Mouse (Mus musculus) intestine, embryonic 15.5 days (tissue): ENCODE data around the gene Lrch1. TPM values are rescaled to one million over a fixed set of nuclear protein-coding genes. Genes with fewer than 3 reads are reported as not detected.
A peak's percentile ranks its signal among the peaks of the same experiment; 100 is the strongest.

Experiments
- ATAC-seq: fragments of 200-750 bp; cut with Nextera tagmentation; 2 replicates; pipeline ENCODE4 v1.8.0; 2017; ENCODE audit warnings: moderate TSS enrichment, moderate library complexity
- H3K27ac ChIP-seq: fragments of 300-500 bp; sonication (generic); 2 replicates; pipeline ENCODE4 v1.5.1; 2015; ENCODE audit warnings: mild to moderate bottlenecking, inconsistent platforms
- H3K27me3 ChIP-seq: fragments of 300-500 bp; sonication (generic); replicated peaks from 2 replicates; pipeline ENCODE4 v1.6.1; 2015; ENCODE audit warnings: inconsistent platforms
- H3K36me3 ChIP-seq: fragments of 300-500 bp; sonication (generic); 2 replicates; pipeline ENCODE4 v1.6.1; 2015; ENCODE audit warnings: inconsistent platforms
- H3K4me1 ChIP-seq: fragments of 300-500 bp; sonication (generic); replicated peaks from 2 replicates; pipeline ENCODE4 v1.6.1; 2015; ENCODE audit warnings: inconsistent platforms
- H3K4me2 ChIP-seq: fragments of 300-500 bp; sonication (generic); replicated peaks from 2 replicates; pipeline ENCODE4 v1.6.1; 2015; ENCODE audit warnings: mild to moderate bottlenecking, inconsistent platforms
- H3K4me3 ChIP-seq: fragments of 300-500 bp; sonication (generic); replicated peaks from 2 replicates; pipeline ENCODE4 v1.5.1; 2015; ENCODE audit warnings: inconsistent platforms
- H3K9ac ChIP-seq: fragments of 300-500 bp; sonication (generic); 2 replicates; pipeline ENCODE4 v1.6.1; 2015; ENCODE audit warnings: inconsistent platforms
- H3K9me3 ChIP-seq: fragments of 300-500 bp; sonication (generic); 2 replicates; pipeline ENCODE4 v1.6.1; 2016; ENCODE audit warnings: inconsistent platforms
- WGBS: fragments of 180-500 bp; shearing (Covaris S2); methylation state at CpG from one replicate; pipeline ENCODE4 v1.1.7; 2015; 5-methylcytosine and 5-hydroxymethylcytosine counted together
- polyA plus RNA-seq: library from polyadenylated mRNA; unstranded; fragments of >200 nt; fragmentation: Nextera tagmentation; extraction: Ambion mirVana; gene quantifications from 2 replicates; pipeline ENCODE4 v1.2.1, GENCODE M21; 2015

Lrch1 gene
- polyA plus RNA-seq, 1 experiment from 2014 or later = 12.5 TPM

- H3K4me1 ChIP-seq = peaks cover 24% of the 10 kb centered on the region
Measured at GRCm38 (mm10) chr14:74945266-74946215, 2.1 kb downstream of the Lrch1 start.

GRCm38 (mm10) chr14:74944128-74944755 is 3.4 kb downstream of the Lrch1 start:
- Histone ChIP-seq H3K27ac (no peak overlapping the region), H3K36me3 (no peaks in the 10 kb centered on the region), H3K9me3 (no peaks in the 10 kb centered on the region), H3K4me2 (no peak overlapping the region), H3K27me3 (no peaks in the 10 kb centered on the region), H3K9ac (no peak overlapping the region), H3K4me3 (no peak overlapping the region), H3K4me1 (peaks cover 24% of the 10 kb centered on the region)
- no peak for ATAC-seq
- WGBS = 88% methylated on average over 7 of the region's 7 CpGs

More at GRCm38 (mm10) chr14:74945266-74946215, 2.1 kb downstream of the Lrch1 start:
- Histone ChIP-seq H3K36me3 (no peaks in the 10 kb centered on the region), H3K9ac (no peak overlapping the region), H3K9me3 (no peaks in the 10 kb centered on the region), H3K27me3 (no peaks in the 10 kb centered on the region), H3K4me2 (peak overlapping the region; percentile 79), H3K4me3 (peak overlapping the region; percentile 89), H3K27ac (peak overlapping the region; percentile 93; the same call in 1 of the 2 replicates)
- 72% methylated on average over 11 of the region's 11 CpGs for WGBS
- ATAC-seq = no peak

GRCm38 (mm10) chr14:74943581-74944117 is 4.0 kb downstream of the Lrch1 start:
- ATAC-seq = no peak
- Histone ChIP-seq H3K27me3 (no peaks in the 10 kb centered on the region), H3K36me3 (no peaks in the 10 kb centered on the region), H3K9ac (no peak overlapping the region), H3K4me2 (no peak overlapping the region), H3K27ac (no peak overlapping the region), H3K9me3 (no peaks in the 10 kb centered on the region), H3K4me1 (peaks cover 23% of the 10 kb centered on the region), H3K4me3 (no peak overlapping the region)
- WGBS = 93% methylated on average over 6 of the region's 6 CpGs

- 62% methylated on average over 8 of the region's 8 CpGs for WGBS
- no peak overlapping the region for H3K4me2 ChIP-seq
- H3K27ac ChIP-seq = no peak overlapping the region
- no peak overlapping the region for H3K4me3 ChIP-seq
- no peaks in the 10 kb centered on the region for H3K36me3 ChIP-seq
- no peaks in the 10 kb centered on the region for H3K27me3 ChIP-seq
- H3K4me1 ChIP-seq = peaks cover 16% of the 10 kb centered on the region
- H3K9me3 ChIP-seq = no peaks in the 10 kb centered on the region
- H3K9ac ChIP-seq = 0 out of 2 replicates have a peak overlapping the region, but pooled peaks have one; percentile 10
- no peak for ATAC-seq
Measured at GRCm38 (mm10) chr14:74943024-74943423, 4.7 kb downstream of the Lrch1 start.

GRCm38 (mm10) chr14:74941591-74941990 is 6.1 kb downstream of the Lrch1 start:
- H3K36me3 ChIP-seq = no peaks in the 10 kb centered on the region
- no peak overlapping the region for H3K4me2 ChIP-seq
- H3K4me3 ChIP-seq = no peak overlapping the region
- H3K9me3 ChIP-seq = no peaks in the 10 kb centered on the region
- no peak overlapping the region for H3K27ac ChIP-seq
- peaks cover 15% of the 10 kb centered on the region for H3K4me1 ChIP-seq
- no peak for ATAC-seq
- 84% methylated on average over 7 of the region's 7 CpGs for WGBS
- no peaks in the 10 kb centered on the region for H3K27me3 ChIP-seq
- no peak overlapping the region for H3K9ac ChIP-seq

- no peaks in the 10 kb centered on the region for H3K9me3 ChIP-seq
- no peak overlapping the region for H3K27ac ChIP-seq
- H3K36me3 ChIP-seq = no peaks in the 10 kb centered on the region
- ATAC-seq = no peak
- no peak overlapping the region for H3K4me2 ChIP-seq
- H3K4me1 ChIP-seq = peaks cover 10% of the 10 kb centered on the region
- H3K4me3 ChIP-seq = no peak overlapping the region
- WGBS = 88% methylated on average over 4 of the region's 4 CpGs
- no peak overlapping the region for H3K9ac ChIP-seq
- no peaks in the 10 kb centered on the region for H3K27me3 ChIP-seq
Measured at GRCm38 (mm10) chr14:74940741-74941140, 6.9 kb downstream of the Lrch1 start.

GRCm38 (mm10) chr14:74939355-74939754 is 8.3 kb downstream of the Lrch1 start:
- 75% methylated on average over 9 of the region's 9 CpGs for WGBS

GRCm38 (mm10) chr14:74938896-74939295 is 8.8 kb downstream of the Lrch1 start:
- Histone ChIP-seq H3K27me3 (no peaks in the 10 kb centered on the region), H3K36me3 (no peaks in the 10 kb centered on the region), H3K9ac (no peak overlapping the region), H3K4me2 (no peak overlapping the region), H3K4me1 (peaks cover 6% of the 10 kb centered on the region), H3K27ac (no peak overlapping the region), H3K4me3 (no peak overlapping the region), H3K9me3 (no peaks in the 10 kb centered on the region)
- no peak for ATAC-seq
- WGBS = 84% methylated on average over 3 of the region's 3 CpGs

More at GRCm38 (mm10) chr14:74939355-74939754, 8.3 kb downstream of the Lrch1 start:
- peaks cover 6% of the 10 kb centered on the region for H3K4me1 ChIP-seq
- no peaks in the 10 kb centered on the region for H3K36me3 ChIP-seq
- no peaks in the 10 kb centered on the region for H3K27me3 ChIP-seq
- no peak overlapping the region for H3K4me2 ChIP-seq
- no peaks in the 10 kb centered on the region for H3K9me3 ChIP-seq
- H3K9ac ChIP-seq = no peak overlapping the region
- ATAC-seq = no peak
- no peak overlapping the region for H3K4me3 ChIP-seq
- H3K27ac ChIP-seq = no peak overlapping the region

GRCm38 (mm10) chr14:74936557-74937261 is 11.0 kb downstream of the Lrch1 start:
- Histone ChIP-seq H3K27me3 (no peaks in the 10 kb centered on the region), H3K27ac (no peak overlapping the region), H3K36me3 (no peaks in the 10 kb centered on the region), H3K4me1 (no peaks in the 10 kb centered on the region; the same call in 1 of the 2 replicates), H3K4me2 (no peak overlapping the region), H3K9me3 (no peaks in the 10 kb centered on the region), H3K4me3 (no peak overlapping the region), H3K9ac (no peak overlapping the region)
- WGBS = 85% methylated on average over 2 of the region's 2 CpGs
- no peak for ATAC-seq

- ATAC-seq = no peak
- Histone ChIP-seq H3K27ac (no peak overlapping the region), H3K9me3 (no peaks in the 10 kb centered on the region), H3K4me2 (no peak overlapping the region), H3K36me3 (no peaks in the 10 kb centered on the region), H3K4me3 (no peak overlapping the region), H3K4me1 (no peaks in the 10 kb centered on the region; the same call in 1 of the 2 replicates), H3K27me3 (no peaks in the 10 kb centered on the region), H3K9ac (no peak overlapping the region)
- WGBS = 96% methylated on average over 6 of the region's 6 CpGs
Measured at GRCm38 (mm10) chr14:74935111-74935510, 12.6 kb downstream of the Lrch1 start.

- no peaks in the 10 kb centered on the region; the same call in 1 of the 2 replicates for H3K4me1 ChIP-seq
- 74% methylated on average over 14 of the region's 14 CpGs for WGBS
- peak; percentile 51; the same call in 1 of the 2 replicates for ATAC-seq
- H3K27me3 ChIP-seq = no peaks in the 10 kb centered on the region
- no peak overlapping the region for H3K4me2 ChIP-seq
- H3K27ac ChIP-seq = no peak overlapping the region
- no peak overlapping the region for H3K9ac ChIP-seq
- no peaks in the 10 kb centered on the region for H3K9me3 ChIP-seq
- H3K36me3 ChIP-seq = no peaks in the 10 kb centered on the region
- H3K4me3 ChIP-seq = no peak overlapping the region
Measured at GRCm38 (mm10) chr14:74933960-74934710, 13.5 kb downstream of the Lrch1 start.
